Mouse (Mus musculus) liver, embryonic 14 days (tissue): ENCODE measurements around the gene H2-Q2. TPM values are rescaled to one million over a fixed set of nuclear protein-coding genes. Genes with fewer than 3 reads are reported as not detected.

Source experiments
- polyA plus RNA-seq: library from polyadenylated mRNA; depleted of rRNA; stranded (reverse); fragments of >200 nt; gene quantifications from 2 replicates; pipeline ENCODE4 v1.2.3, GENCODE M21; 2012; rRNA removed

H2-Q2 gene
- 0.53 and 0.67 TPM in 2 replicates for polyA plus RNA-seq

DNA sequence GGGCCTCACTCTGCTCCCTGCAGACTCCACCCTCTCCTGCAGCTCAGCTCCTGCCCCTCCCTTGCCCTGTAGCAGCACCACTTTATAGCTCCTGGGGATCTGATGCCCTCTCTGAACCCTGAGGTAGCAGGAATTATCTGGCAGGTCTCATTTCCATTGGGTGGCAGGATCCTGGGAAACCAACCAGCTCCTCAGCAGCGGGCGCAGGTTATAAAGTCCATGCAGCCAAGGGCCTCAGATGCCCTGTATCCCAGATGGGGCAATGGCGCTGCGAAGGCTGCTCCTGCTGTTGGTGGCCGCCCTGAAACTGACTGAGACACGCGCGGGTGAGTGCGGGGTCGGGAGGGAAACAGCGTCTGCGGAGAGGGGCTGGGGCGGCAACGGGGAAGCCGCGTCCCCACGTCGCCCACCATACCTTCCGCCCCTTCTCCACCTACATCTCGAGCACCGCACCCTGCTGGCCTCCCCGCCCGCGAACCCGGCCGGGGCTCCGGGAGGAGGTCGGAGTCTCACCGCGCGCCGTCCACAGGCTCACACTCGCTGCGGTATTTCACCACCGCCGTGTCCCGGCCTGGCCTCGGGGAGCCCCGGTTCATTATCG lies at the start of gene H2-Q2:
Gene H2-Q2, plus strand, starts transcription at position 172 of the 601 bp plus-strand sequence.

DNA sequence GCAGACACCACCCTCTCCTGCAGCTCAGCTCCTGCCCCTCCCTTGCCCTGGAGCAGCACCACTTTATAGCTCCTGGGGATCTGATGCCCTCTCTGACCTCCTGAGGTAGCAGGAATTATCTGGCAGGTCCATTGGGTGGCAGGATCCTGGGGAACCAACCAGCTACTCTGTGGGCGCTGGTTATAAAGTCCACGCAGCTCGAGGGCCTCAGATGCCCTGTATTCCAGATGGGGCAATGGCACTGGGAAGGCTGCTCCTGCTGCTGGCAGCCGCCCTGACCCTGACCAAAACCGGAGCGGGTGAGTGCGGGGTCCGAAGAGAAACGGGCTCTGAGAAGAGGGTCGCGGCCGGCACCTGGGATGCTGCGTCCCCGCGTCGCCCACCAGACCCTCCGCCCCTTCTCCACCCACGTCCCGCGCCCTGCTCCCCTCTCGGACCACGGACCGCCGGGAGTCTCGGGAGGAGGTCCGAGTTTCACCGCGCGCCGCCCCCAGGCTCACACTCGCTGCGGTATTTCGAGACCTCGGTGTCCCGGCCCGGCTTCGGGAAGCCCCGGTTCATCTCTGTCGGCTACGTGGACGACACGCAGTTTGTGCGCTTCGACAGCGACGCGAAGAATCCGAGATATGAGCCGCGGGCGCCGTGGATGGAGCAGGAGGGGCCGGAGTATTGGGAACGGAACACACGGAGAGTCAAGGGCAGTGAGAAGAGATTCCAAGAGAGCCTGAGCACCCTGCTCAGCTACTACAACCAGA lies 21.5 kb upstream of the H2-Q2 start, which contains the start of gene H2-Q1:
Gene H2-Q1, plus strand, starts transcription at position 79 of the 755 bp plus-strand sequence.

GRCm38 (mm10) chr17:35379369-35379728 lies 37.3 kb downstream of the H2-Q2 start, which contains the start of gene H2-Q4:
Gene H2-Q4 (plus strand): TSS chr17:35379617.

Other genes starting within 250 kb of the H2-Q2 start
- gene Ly6g5c, start 234.0 kb upstream of the H2-Q2 start, polyA plus RNA-seq = not detected in 2 replicates
- gene Ly6g5b, start 226.8 kb upstream of the H2-Q2 start, polyA plus RNA-seq = 0.42 and 0.67 TPM in 2 replicates
- 9.1 and 10.2 TPM in 2 replicates for gene Gpank1, start 220.8 kb upstream of the H2-Q2 start, polyA plus RNA-seq
- 76.9 and 86.4 TPM in 2 replicates for gene Csnk2b, start 220.2 kb upstream of the H2-Q2 start, polyA plus RNA-seq
- gene D17H6S53E, start 215.9 kb upstream of the H2-Q2 start, polyA plus RNA-seq = 1.2 and 1.6 TPM in 2 replicates
- gene Apom, start 210.2 kb upstream of the H2-Q2 start, polyA plus RNA-seq = 296 and 349 TPM in 2 replicates
- 40.6 and 45.5 TPM in 2 replicates for gene Bag6, start 207.1 kb upstream of the H2-Q2 start, polyA plus RNA-seq
- gene Prrc2a, start 177.3 kb upstream of the H2-Q2 start, polyA plus RNA-seq = 48.0 and 59.1 TPM in 2 replicates
- 9.0 and 9.2 TPM in 2 replicates for gene Aif1, start 166.2 kb upstream of the H2-Q2 start, polyA plus RNA-seq
- gene Lst1, start 153.8 kb upstream of the H2-Q2 start, polyA plus RNA-seq = 21.0 and 28.7 TPM in 2 replicates
- gene Ltb, start 147.8 kb upstream of the H2-Q2 start, polyA plus RNA-seq = 0.53 and 0.76 TPM in 2 replicates
- gene Tnf, start 140.2 kb upstream of the H2-Q2 start, polyA plus RNA-seq = 0.33 and 0.48 TPM in 2 replicates
- gene Lta, start 136.9 kb upstream of the H2-Q2 start, polyA plus RNA-seq = 0.03 and 0.09 TPM in 2 replicates
- gene Gm16181, start 121.4 kb upstream of the H2-Q2 start, polyA plus RNA-seq = 0.10 TPM in 1 of 2 replicates, not detected in the other
- gene Atp6v1g2, start 108.6 kb upstream of the H2-Q2 start, polyA plus RNA-seq = 1.6 and 1.7 TPM in 2 replicates
- gene Nfkbil1, start 106.5 kb upstream of the H2-Q2 start, polyA plus RNA-seq = 3.6 and 4.1 TPM in 2 replicates
- 174 and 208 TPM in 2 replicates for gene Ddx39b, start 100.5 kb upstream of the H2-Q2 start, polyA plus RNA-seq
- 35.7 and 45.9 TPM in 2 replicates for gene H2-D1, start 79.5 kb upstream of the H2-Q2 start, polyA plus RNA-seq
- gene H2-Q1, start 21.8 kb upstream of the H2-Q2 start, polyA plus RNA-seq = 0.50 and 0.63 TPM in 2 replicates
- 6.6 and 6.8 TPM in 2 replicates for gene H2-Q4, start 37.4 kb downstream of the H2-Q2 start, polyA plus RNA-seq
- 10.0 and 11.4 TPM in 2 replicates for gene H2-Q6, start 82.6 kb downstream of the H2-Q2 start, polyA plus RNA-seq
- gene H2-Q7, start 96.9 kb downstream of the H2-Q2 start, polyA plus RNA-seq = 20.5 and 21.9 TPM in 2 replicates
- gene H2-Q10, start 127.8 kb downstream of the H2-Q2 start, polyA plus RNA-seq = 112 and 136 TPM in 2 replicates
- not detected in 2 replicates for gene Pou5f1, start 163.8 kb downstream of the H2-Q2 start, polyA plus RNA-seq
- 27.3 and 35.3 TPM in 2 replicates for gene Tcf19, start 174.6 kb downstream of the H2-Q2 start, polyA plus RNA-seq
- gene Cchcr1, start 174.9 kb downstream of the H2-Q2 start, polyA plus RNA-seq = 9.6 and 9.9 TPM in 2 replicates
- 0.03 and 0.12 TPM in 2 replicates for gene Psors1c2, start 191.0 kb downstream of the H2-Q2 start, polyA plus RNA-seq
- gene Cdsn, start 209.9 kb downstream of the H2-Q2 start, polyA plus RNA-seq = 0.02 TPM in 1 of 2 replicates, not detected in the other
- not detected in 2 replicates for gene 2300002M23Rik, start 225.2 kb downstream of the H2-Q2 start, polyA plus RNA-seq